ENCODE assay signal across 25 mouse cellular contexts in the genomic region with DNA sequence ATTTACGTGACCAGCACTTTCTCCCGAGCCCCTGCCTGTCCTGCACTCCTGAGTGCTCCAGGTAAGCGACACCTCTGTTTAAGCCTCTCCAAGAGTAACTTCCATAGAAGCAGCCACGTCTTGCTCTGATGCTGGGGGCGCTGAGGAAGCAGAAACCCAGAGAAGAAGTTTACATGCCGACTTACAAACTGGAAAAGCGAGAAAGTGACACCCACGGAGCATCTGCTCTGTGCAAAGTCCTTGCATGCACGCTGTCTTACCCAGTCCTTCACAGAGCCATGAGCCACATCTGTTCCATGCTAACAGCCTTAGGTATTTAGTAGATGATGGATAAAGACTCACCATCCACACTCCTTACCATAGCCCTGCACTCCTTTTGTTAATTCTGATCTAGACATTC. TPM values are rescaled to one million over a fixed set of nuclear protein-coding genes. Genes with fewer than 3 reads are reported as not detected.
A peak's percentile ranks its signal among the peaks of the same experiment; 100 is the strongest.
DNase-seq lines count a peak whose midpoint lies in the region; ATAC-seq lines count a peak whose summit lies in the region.
"Had no signal": no experiment of that assay in that cellular context is flagged by ENCODE, and none has a peak within 500 bp of the region (broad histone marks: within the 10 kb centered on the region; RNA-seq: fewer than 3 reads in every experiment).

No protein-coding gene starts in this region.

- ATAC-seq in hindbrain, embryonic 11.5 days (ENCODE audit: low FRiP score), result no peak
- ATAC-seq: activated CD4-positive, CD25-positive, alpha-beta regulatory T cell, adult 4 months; forebrain, embryonic 16.5 days; hindbrain, embryonic 16.5 days; intestine, embryonic 16.5 days had no signal

- H3K36me3 ChIP-seq in hindbrain, embryonic 11.5 days (ENCODE audit: control insufficient read depth, insufficient read depth, low read length), result no peaks in the 10 kb centered on the region
- H3K36me3 ChIP-seq: G1E; heart, embryonic 15.5 days; limb, embryonic 13.5 days; liver, embryonic 15.5 days had no signal

- H3K4me1 ChIP-seq in hindbrain, embryonic 11.5 days (replicated peaks; ENCODE audit: control insufficient read depth, insufficient read depth, low read length), result no peaks in the 10 kb centered on the region
- H3K4me1 ChIP-seq: heart, embryonic 15.5 days; liver, embryonic 15.5 days had no signal

- peak; percentile 76 for DNase-seq in layer of hippocampus, adult 9-11 months
- no peak for DNase-seq in layer of hippocampus, adult 9-10 months (ENCODE audit: low spot score)
- DNase-seq in frontal cortex, postnatal 14 days (ENCODE audit: low spot score in 2 of 2), result peak; percentile 25 to 33
- peak; percentile 78 to 96 for DNase-seq in left cerebral cortex, postnatal 25 days (ENCODE audit: low spot score in 2 of 2)
- peak; percentile 93 for DNase-seq in telencephalon, adult 2 months (ENCODE audit: low read depth, low spot score)
- DNase-seq in liver, result no peak
- no peak for DNase-seq in hindbrain, embryonic 11.5 days (ENCODE audit: low spot score)
- DNase-seq: adrenal gland, postnatal 25 days; cerebellum, adult 11-12 months; cerebellum, postnatal 14 days; embryo, embryonic 11 days; gastrocnemius, postnatal 14 days; heart, adult 2 months; heart, postnatal 4 days had no signal

- no peak overlapping the region for H3K9ac ChIP-seq in hindbrain, embryonic 11.5 days (ENCODE audit: low read depth, low read length)
- H3K9ac ChIP-seq: heart, embryonic 15.5 days; limb, embryonic 13.5 days; liver, embryonic 15.5 days had no signal

- H3K27ac ChIP-seq in hindbrain, embryonic 11.5 days (ENCODE audit: low read depth, low read length), result no peak overlapping the region
- H3K27ac ChIP-seq: heart, adult 2 months; heart, embryonic 15.5 days; limb, embryonic 13.5 days; liver, embryonic 15.5 days; macrophage had no signal

- 87% methylated on average over 9 of the region's 9 CpGs for WGBS in hindbrain, embryonic 11.5 days

- H3K4me3 ChIP-seq in hindbrain, embryonic 11.5 days (ENCODE audit: low read depth, low read length), result no peak overlapping the region
- H3K4me3 ChIP-seq: heart, adult 2 months; heart, embryonic 15.5 days; limb, embryonic 13.5 days; liver, embryonic 15.5 days had no signal

- no peaks in the 10 kb centered on the region for H3K9me3 ChIP-seq in hindbrain, embryonic 11.5 days (ENCODE audit: control insufficient read depth, low read length)
- H3K9me3 ChIP-seq: G1E; heart, embryonic 15.5 days; limb, embryonic 13.5 days; liver, embryonic 15.5 days had no signal

- intact Hi-C loops in left cerebral cortex, postnatal 25 days (cut with DNase I), result loop anchor here (1.0 kb wide), 1 partner anchor 35 kb away; no protein-coding TSS in a partner anchor

- no peaks in the 10 kb centered on the region for H3K27me3 ChIP-seq in hindbrain, embryonic 11.5 days (ENCODE audit: control insufficient read depth, insufficient read depth, low read length)
- H3K27me3 ChIP-seq: heart, embryonic 15.5 days; limb, embryonic 13.5 days; liver, embryonic 15.5 days had no signal

- H3K4me2 ChIP-seq in hindbrain, embryonic 11.5 days (replicated peaks; ENCODE audit: low read depth, low read length), result no peak overlapping the region
- H3K4me2 ChIP-seq: heart, embryonic 15.5 days; limb, embryonic 13.5 days; liver, embryonic 15.5 days; midbrain, embryonic 11.5 days had no signal

RNA-seq across cellular contexts. Expression of a gene that starts 48.3 kb away (rescaled TPM):
- 10 to 100 TPM; 61.6 to 73.9 TPM for total RNA-seq in left cerebral cortex, postnatal 25 days (2021)
- polyA plus RNA-seq in hindbrain, embryonic 11.5 days (2014; fragmentation: Nextera tagmentation; extraction: Ambion mirVana), result 3.1 and 4.1 TPM in 2 replicates
- total RNA-seq: G1E; monocyte, adult 5-6 weeks had no signal
- polyA plus RNA-seq: G1E, macrophage had no signal

Comparison
In these comparisons a context has a peak if more than half of its experiments do, and no peak if none do; other contexts are left out.
1. DNase-seq: peak in layer of hippocampus, adult 9-11 months (single experiment), frontal cortex, postnatal 14 days (2 of 2), left cerebral cortex, postnatal 25 days (2 of 2) and telencephalon, adult 2 months (single experiment); none in layer of hippocampus, adult 9-10 months (single experiment), liver (single experiment) and hindbrain, embryonic 11.5 days (single experiment).